Mouse (Mus musculus) G1E (cell line): ENCODE measurements at regions not wholly inside any gene's neighbourhood (a gene's known extent, or its start where the extent isn't known, plus 50 kb on each side); places are given as distances from the start of the nearest gene placed in this dataset.

ENCODE experiments used
- CTCF ChIP-seq: IDR thresholded peaks from 2 replicates; pipeline ENCODE4 v1.5.1; 2012; ENCODE audit warnings: low read depth, low read length, inconsistent platforms, mixed read lengths
- GATA1 ChIP-seq: IDR thresholded peaks from 2 replicates; pipeline ENCODE4 v1.6.1; 2012; ENCODE audit warnings: borderline replicate concordance, low read length, inconsistent platforms, mixed read lengths
- TAL1 ChIP-seq: conservative IDR thresholded peaks from 2 replicates; pipeline ENCODE4 v1.6.1; 2012; ENCODE audit warnings: low read depth, low read length, inconsistent platforms, mixed read lengths

GRCm38 (mm10) chrX:68497886-68498285 is 180.5 kb upstream of the Fmr1 start:
- TF ChIP-seq CTCF: no peak
- TF ChIP-seq TAL1: no peak
- no peak for TF ChIP-seq GATA1
